Mouse (Mus musculus): ENCODE measurements around the gene Dmrtc1b.
A peak's percentile ranks its signal among the peaks of the same experiment; 100 is the strongest.
"Not testable (repeated sequence)": the region's sequence is repeated elsewhere in the genome, so short reads cannot be mapped to it uniquely, and the experiment has no call there.

Dmrtc1b gene

GRCm38 (mm10) chrX:102707535-102707934, at the start of gene Dmrtc1b, which contains the start of gene Gm9112:
Gene Dmrtc1b (plus strand): TSS chrX:102707865.
Gene Gm9112 (minus strand): TSS chrX:102707635.
- not testable (repeated sequence) for DNase-seq (ENCODE audit: low read depth, low spot score)

GRCm38 (mm10) chrX:102660712-102661111, 47.0 kb upstream of the Dmrtc1b start:
- peak; percentile 29 for DNase-seq (ENCODE audit: low read depth, low spot score)

GRCm38 (mm10) chrX:102666641-102667040, 41.0 kb upstream of the Dmrtc1b start:
- no peak for DNase-seq (ENCODE audit: low read depth, low spot score)

GRCm38 (mm10) chrX:102684706-102685105, 23.0 kb upstream of the Dmrtc1b start:
- not testable (repeated sequence) for DNase-seq (ENCODE audit: low read depth, low spot score)

GRCm38 (mm10) chrX:102686872-102687271, 20.8 kb upstream of the Dmrtc1b start, which contains the start of gene Gm3880:
Gene Gm3880 (minus strand): TSS chrX:102686972.
- DNase-seq (ENCODE audit: low read depth, low spot score), result not testable (repeated sequence)

DNA sequence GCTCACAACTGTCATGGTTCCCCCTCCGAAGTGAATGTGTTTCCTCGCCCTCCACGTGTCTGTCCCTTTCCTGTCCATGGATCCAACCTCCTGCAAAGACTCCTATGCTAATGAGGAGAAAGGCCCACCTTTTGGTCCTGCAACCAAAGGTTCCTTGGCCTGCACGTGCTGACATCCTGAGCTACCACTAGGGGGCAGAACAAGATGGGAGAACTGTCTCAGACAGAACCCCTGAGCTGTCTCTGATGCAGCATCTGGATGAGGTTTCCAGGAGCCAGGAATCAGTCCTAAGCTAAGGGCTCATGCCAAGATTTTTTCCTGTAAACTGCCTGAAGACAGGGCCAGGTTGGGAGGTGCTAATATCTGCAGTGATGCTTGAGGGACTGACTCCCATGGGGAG, 18.4 kb upstream of the Dmrtc1b start:
- DNase-seq (ENCODE audit: low read depth, low spot score), result not testable (repeated sequence)

GRCm38 (mm10) chrX:102700636-102701035, 7.0 kb upstream of the Dmrtc1b start:
- DNase-seq (ENCODE audit: low read depth, low spot score), result not testable (repeated sequence)

GRCm38 (mm10) chrX:102724226-102724625, 16.6 kb downstream of the Dmrtc1b start:
- not testable (repeated sequence) for DNase-seq (ENCODE audit: low read depth, low spot score)
